Comparison of ENCODE assay signal across 28 mouse cellular contexts in genomic region chr7:19911695-19912524, GRCm38 (mm10). TPM values are rescaled to one million over a fixed set of nuclear protein-coding genes. Genes with fewer than 3 reads are reported as not detected.
DNase-seq lines count a peak whose midpoint lies in the region; ATAC-seq and TF ChIP-seq lines count a peak whose summit lies in the region.
"Had no signal": no experiment of that assay in that cellular context is flagged by ENCODE, and none has a peak within 500 bp of the region (broad histone marks: within the 10 kb centered on the region; RNA-seq: fewer than 3 reads in every experiment).

No protein-coding gene starts in this region.

- no peaks in the 10 kb centered on the region for H3K79me2 ChIP-seq in myocyte (ENCODE audit: control insufficient read depth, insufficient read depth)

- DNase-seq in cerebellum, postnatal 10 days, result peak; percentile 41 to 46
- DNase-seq in cerebellum, postnatal 25 days, result no peak
- no peak for DNase-seq in heart, postnatal 0 days (ENCODE audit: low spot score)
- DNase-seq in thymus, postnatal 25 days, result peak; percentile 71
- DNase-seq in adipocyte (ENCODE audit: low spot score), result no peak
- DNase-seq in layer of hippocampus, adult 9-10 months (ENCODE audit: low spot score), result no peak
- DNase-seq: adrenal gland, postnatal 36 days; cerebellum, adult 2 months; heart, adult 2 months; kidney, adult 18-20 months; layer of hippocampus, postnatal 36 days; liver, postnatal 0 days; lung, postnatal 14 days; right cerebral cortex, postnatal 4 days had no signal

- TF ChIP-seq EP300 in heart, postnatal 0 days (IDR thresholded peaks at IDR 0.05; ENCODE audit: low read depth), result no peak

- no peaks in the 10 kb centered on the region for H3K27me3 ChIP-seq in heart, postnatal 0 days (ENCODE audit: control insufficient read depth, insufficient read depth, low read length)
- H3K27me3 ChIP-seq in heart, embryonic 11.5 days (ENCODE audit: control insufficient read depth, insufficient read depth, low read length), result no peaks in the 10 kb centered on the region
- H3K27me3 ChIP-seq in myocyte (ENCODE audit: control insufficient read depth, insufficient read depth, insufficient read length), result no peaks in the 10 kb centered on the region
- H3K27me3 ChIP-seq: forebrain, embryonic 15.5 days had no signal

- H3K4me1 ChIP-seq in heart, postnatal 0 days (ENCODE audit: control insufficient read depth, insufficient read depth), result no peaks in the 10 kb centered on the region
- no peaks in the 10 kb centered on the region for H3K4me1 ChIP-seq in heart, embryonic 11.5 days (ENCODE audit: control insufficient read depth, insufficient read depth, low read length)
- H3K4me1 ChIP-seq: forebrain, embryonic 15.5 days; hindbrain, embryonic 10.5 days had no signal

- peak overlapping the region; percentile 38; the same call in 1 of the 2 replicates for H3K27ac ChIP-seq in heart, postnatal 0 days (ENCODE audit: low read depth)
- no peak overlapping the region for H3K27ac ChIP-seq in heart, embryonic 11.5 days (ENCODE audit: low read depth, low read length)
- H3K27ac ChIP-seq: forebrain, embryonic 15.5 days; heart, adult 2 months; hindbrain, embryonic 10.5 days; kidney, postnatal 0 days had no signal

- ATAC-seq in heart, postnatal 0 days (ENCODE audit: insufficient read depth, low read depth), result no peak
- ATAC-seq in heart, embryonic 11.5 days (replicated peaks; ENCODE audit: insufficient number of reproducible peaks, low FRiP score, low TSS enrichment), result no peak
- ATAC-seq: liver, postnatal 0 days had no signal

- H3K36me3 ChIP-seq in heart, postnatal 0 days (replicated peaks; ENCODE audit: control insufficient read depth, insufficient read depth, low read length), result peaks cover 73% of the 10 kb centered on the region
- peaks cover 37% of the 10 kb centered on the region for H3K36me3 ChIP-seq in heart, embryonic 11.5 days (ENCODE audit: control insufficient read depth, insufficient read depth, low read length)
- peaks cover 54% of the 10 kb centered on the region for H3K36me3 ChIP-seq in myocyte (ENCODE audit: control insufficient read depth, insufficient read depth)

- no peak overlapping the region for H3K9ac ChIP-seq in heart, postnatal 0 days (replicated peaks; ENCODE audit: low read depth, low read length)
- H3K9ac ChIP-seq in heart, embryonic 11.5 days (ENCODE audit: low read depth, low read length), result no peak overlapping the region
- H3K9ac ChIP-seq: forebrain, embryonic 15.5 days; liver, postnatal 0 days had no signal

- TF ChIP-seq CTCF in heart, postnatal 0 days (IDR thresholded peaks at IDR 0.05; ENCODE audit: low read depth), result no peak

- no peak overlapping the region for H3ac ChIP-seq in myocyte (ENCODE audit: control insufficient read depth, insufficient read length)

- WGBS in heart, postnatal 0 days, result 86% methylated on average over 23 of the region's 23 CpGs
- 86% methylated on average over 23 of the region's 23 CpGs for WGBS in heart, embryonic 11.5 days (ENCODE audit: insufficient replicate concordance)

- no peak overlapping the region for H3K4me2 ChIP-seq in heart, postnatal 0 days (ENCODE audit: low read depth, low read length)
- no peak overlapping the region for H3K4me2 ChIP-seq in heart, embryonic 11.5 days
- no peak overlapping the region for H3K4me2 ChIP-seq in myocyte (ENCODE audit: low read depth)
- H3K4me2 ChIP-seq: forebrain, embryonic 15.5 days had no signal

- H3K9me3 ChIP-seq in heart, postnatal 0 days (replicated peaks; ENCODE audit: control insufficient read depth, low read length), result no peaks in the 10 kb centered on the region
- no peaks in the 10 kb centered on the region for H3K9me3 ChIP-seq in heart, embryonic 11.5 days (replicated peaks; ENCODE audit: control insufficient read depth, low read length)
- H3K9me3 ChIP-seq: forebrain, embryonic 15.5 days; megakaryocyte, embryonic 14.5 days had no signal

- no peak overlapping the region for H3K4me3 ChIP-seq in heart, postnatal 0 days (ENCODE audit: low read depth, low read length)
- no peak overlapping the region for H3K4me3 ChIP-seq in heart, embryonic 11.5 days (ENCODE audit: low read depth, low read length)
- no peak overlapping the region for H3K4me3 ChIP-seq in myocyte
- H3K4me3 ChIP-seq: forebrain, embryonic 15.5 days; heart, adult 2 months; hindbrain, embryonic 10.5 days; megakaryocyte, embryonic 14.5 days had no signal

- no peak for TF ChIP-seq POLR2A in myocyte (IDR thresholded peaks at IDR 0.05; ENCODE audit: insufficient read length, low read depth)

TF ChIP-seq in myocyte, 11 proteins besides CTCF, POLR2A, EP300 and RAD21:
- TF ChIP-seq MYOG (IDR thresholded peaks at IDR 0.05; ENCODE audit: control insufficient read depth in 1 of 3, insufficient read depth in 1 of 3, insufficient read length in 2 of 3, low read depth in 2 of 3) (peak; percentile 92 to 99 (median 97)), REST (IDR thresholded peaks at IDR 0.05; ENCODE audit: insufficient read depth, insufficient read length) (no peak), USF1 (IDR thresholded peaks at IDR 0.05; ENCODE audit: low read depth) (no peak), TCF12 (IDR thresholded peaks at IDR 0.05; ENCODE audit: insufficient read depth, poor library complexity, severe bottlenecking) (peak; percentile 98), POLR2AphosphoS2 (IDR thresholded peaks at IDR 0.05; ENCODE audit: insufficient read length, low read depth) (peak; percentile 10), MAX (IDR thresholded peaks at IDR 0.05; ENCODE audit: low read depth) (no peak), TCF3 (IDR thresholded peaks at IDR 0.05; ENCODE audit: insufficient read length, low read depth) (peak; percentile 79), MYOD1 (IDR thresholded peaks at IDR 0.05; ENCODE audit: control insufficient read depth in 1 of 3, insufficient read length in 2 of 3, low read depth in 2 of 3) (peak; percentile 76 to 92 (median 89))

RNA-seq across cellular contexts. Expression of gene Pvr, which starts 9.1 kb away (rescaled TPM):
- 25.8 and 26.1 TPM in 2 replicates for total RNA-seq in heart, postnatal 0 days (2014; rRNA removed; ENCODE audit: low replicate concordance)
- polyA plus RNA-seq in heart, postnatal 0 days (2015; fragmentation: Nextera tagmentation; extraction: Ambion mirVana), result 11.3 and 11.6 TPM in 2 replicates
- 12.0 and 13.0 TPM in 2 replicates for polyA plus RNA-seq in heart, embryonic 11.5 days (2014; fragmentation: Nextera tagmentation; extraction: Ambion mirVana)
- polyA plus RNA-seq in myocyte (2012; fragmentation: generic; extraction: Trizol), result 39.7 TPM

RNA-seq across cellular contexts. Expression of gene Ceacam19, which starts 24.1 kb away (rescaled TPM):
- total RNA-seq in heart, postnatal 0 days (2014; rRNA removed; ENCODE audit: low replicate concordance), result not detected in 2 replicates
- polyA plus RNA-seq in heart, postnatal 0 days (2015; fragmentation: Nextera tagmentation; extraction: Ambion mirVana), result not detected in 2 replicates
- polyA plus RNA-seq in heart, embryonic 11.5 days (2014; fragmentation: Nextera tagmentation; extraction: Ambion mirVana), result not detected in 2 replicates
- 0.01 TPM for polyA plus RNA-seq in myocyte (2012; fragmentation: generic; extraction: Trizol)
- total RNA-seq: adrenal gland, postnatal 36 days; common myeloid progenitor, adult 5-6 weeks; heart, adult 2 months; layer of hippocampus, adult 18-20 months; layer of hippocampus, postnatal 36 days; left cerebral cortex, postnatal 25 days; liver, adult 2 months had no signal
- polyA plus RNA-seq: CD4-positive, CD25-positive, alpha-beta regulatory T cell, adult 4 months; cerebellum, adult 2 months; embryonic facial prominence, embryonic 11.5 days; forebrain, embryonic 15.5 days; heart, adult 2 months; hindbrain, embryonic 10.5 days; liver, adult 2 months; liver, postnatal 0 days; neural tube, embryonic 11.5 days had no signal

RNA-seq across cellular contexts. Expression of gene Igsf23, which starts 38.6 kb away (rescaled TPM):
- total RNA-seq in heart, postnatal 0 days (2014; rRNA removed; ENCODE audit: low replicate concordance), result 3.9 and 12.4 TPM in 2 replicates
- 3.6 and 4.1 TPM in 2 replicates for polyA plus RNA-seq in heart, postnatal 0 days (2015; fragmentation: Nextera tagmentation; extraction: Ambion mirVana)
- 0.84 and 2.0 TPM in 2 replicates for polyA plus RNA-seq in heart, embryonic 11.5 days (2014; fragmentation: Nextera tagmentation; extraction: Ambion mirVana)
- 0.11 TPM for polyA plus RNA-seq in myocyte (2012; fragmentation: generic; extraction: Trizol)
- total RNA-seq: adrenal gland, postnatal 36 days; layer of hippocampus, adult 18-20 months; layer of hippocampus, postnatal 36 days; left cerebral cortex, postnatal 25 days had no signal
- polyA plus RNA-seq: cerebellum, adult 2 months; embryonic facial prominence, embryonic 11.5 days; forebrain, embryonic 15.5 days; neural tube, embryonic 11.5 days had no signal

RNA-seq across cellular contexts. Expression of gene Ceacam16, which starts 50.8 kb away (rescaled TPM):
- total RNA-seq in heart, postnatal 0 days (2014; rRNA removed; ENCODE audit: low replicate concordance), result not detected in 2 replicates
- polyA plus RNA-seq in heart, postnatal 0 days (2015; fragmentation: Nextera tagmentation; extraction: Ambion mirVana), result not detected in 2 replicates
- polyA plus RNA-seq in heart, embryonic 11.5 days (2014; fragmentation: Nextera tagmentation; extraction: Ambion mirVana), result not detected in 2 replicates
- polyA plus RNA-seq in myocyte (2012; fragmentation: generic; extraction: Trizol), result 0.02 TPM
- total RNA-seq: adrenal gland, postnatal 36 days; common myeloid progenitor, adult 5-6 weeks; layer of hippocampus, adult 18-20 months; layer of hippocampus, postnatal 36 days; left cerebral cortex, postnatal 25 days had no signal
- polyA plus RNA-seq: CD4-positive, CD25-positive, alpha-beta regulatory T cell, adult 4 months; embryonic facial prominence, embryonic 11.5 days; heart, embryonic 16.5 days; hindbrain, embryonic 10.5 days; kidney, postnatal 0 days; liver, postnatal 0 days; neural tube, embryonic 11.5 days had no signal

RNA-seq across cellular contexts. Expression of gene Ceacam20, which starts 53.3 kb away (rescaled TPM):
- not detected in 2 replicates for total RNA-seq in heart, postnatal 0 days (2014; rRNA removed; ENCODE audit: low replicate concordance)
- not detected in 2 replicates for polyA plus RNA-seq in heart, postnatal 0 days (2015; fragmentation: Nextera tagmentation; extraction: Ambion mirVana)
- not detected in 2 replicates for polyA plus RNA-seq in heart, embryonic 11.5 days (2014; fragmentation: Nextera tagmentation; extraction: Ambion mirVana)
- polyA plus RNA-seq in myocyte (2012; fragmentation: generic; extraction: Trizol), result not detected
- total RNA-seq: adrenal gland, postnatal 36 days; common myeloid progenitor, adult 5-6 weeks; heart, adult 2 months; layer of hippocampus, adult 18-20 months; layer of hippocampus, postnatal 36 days; left cerebral cortex, postnatal 25 days; liver, adult 2 months had no signal
- polyA plus RNA-seq: CD4-positive, CD25-positive, alpha-beta regulatory T cell, adult 4 months; cerebellum, adult 2 months; embryonic facial prominence, embryonic 11.5 days; forebrain, embryonic 15.5 days; heart, adult 2 months; hindbrain, embryonic 10.5 days; kidney, postnatal 0 days; liver, adult 2 months; liver, postnatal 0 days; neural tube, embryonic 11.5 days had no signal

Comparison
In these comparisons a context has a peak if more than half of its experiments do, and no peak if none do; other contexts are left out.
1. DNase-seq: peak in cerebellum, postnatal 10 days (2 of 2) and thymus, postnatal 25 days (single experiment); none in cerebellum, postnatal 25 days (0 of 2), heart, postnatal 0 days (single experiment), adipocyte (single experiment) and layer of hippocampus, adult 9-10 months (single experiment).